Mouse (Mus musculus): ENCODE data around the gene Ints4. TPM values are rescaled to one million over a fixed set of nuclear protein-coding genes. Genes with fewer than 3 reads are reported as not detected.

Ints4 gene
- polyA plus RNA-seq, 1 experiment from 2014 or later = 48.0 TPM

Other genes starting within 250 kb of the Ints4 start
- 3.5 and 4.6 TPM in 2 replicates for gene Usp35, start 148.9 kb upstream of the Ints4 start, polyA plus RNA-seq (2015; fragmentation: Nextera tagmentation; extraction: Ambion mirVana)
- 6.3 and 9.0 TPM in 2 replicates for gene Kctd21, start 148.6 kb upstream of the Ints4 start, polyA plus RNA-seq (2015; fragmentation: Nextera tagmentation; extraction: Ambion mirVana)
- 16.2 TPM in 2 replicates for gene Alg8, start 109.3 kb upstream of the Ints4 start, polyA plus RNA-seq (2015; fragmentation: Nextera tagmentation; extraction: Ambion mirVana)
- gene Ndufc2, start 81.0 kb upstream of the Ints4 start, polyA plus RNA-seq (2015; fragmentation: Nextera tagmentation; extraction: Ambion mirVana) = 431 and 478 TPM in 2 replicates
- 0.99 and 1.5 TPM in 2 replicates for gene Thrsp, start 63.2 kb upstream of the Ints4 start, polyA plus RNA-seq (2015; fragmentation: Nextera tagmentation; extraction: Ambion mirVana)
- gene Kctd14, start 29.6 kb upstream of the Ints4 start, polyA plus RNA-seq (2015; fragmentation: Nextera tagmentation; extraction: Ambion mirVana) = 1.2 and 2.2 TPM in 2 replicates
- 44.6 and 47.9 TPM in 2 replicates for gene Aamdc, start 98.5 kb downstream of the Ints4 start, polyA plus RNA-seq (2015; fragmentation: Nextera tagmentation; extraction: Ambion mirVana)
- 28.4 and 31.3 TPM in 2 replicates for gene Rsf1, start 98.9 kb downstream of the Ints4 start, polyA plus RNA-seq (2015; fragmentation: Nextera tagmentation; extraction: Ambion mirVana)
- 193 and 209 TPM in 2 replicates for gene Clns1a, start 215.7 kb downstream of the Ints4 start, polyA plus RNA-seq (2015; fragmentation: Nextera tagmentation; extraction: Ambion mirVana)